Mouse (Mus musculus) liver, postnatal 0 days (tissue): ENCODE data around the gene Car10.

Source experiments
- CTCF ChIP-seq: sonication (generic); IDR thresholded peaks from 2 replicates; pipeline ENCODE4 v1.5.1; 2016; ENCODE audit warnings: antibody characterized with exemption, low read depth
- EP300 ChIP-seq: IDR thresholded peaks from 2 replicates; pipeline ENCODE4 v1.6.1; 2016; ENCODE audit warnings: antibody characterized with exemption, low read depth, mild to moderate bottlenecking

DNA sequence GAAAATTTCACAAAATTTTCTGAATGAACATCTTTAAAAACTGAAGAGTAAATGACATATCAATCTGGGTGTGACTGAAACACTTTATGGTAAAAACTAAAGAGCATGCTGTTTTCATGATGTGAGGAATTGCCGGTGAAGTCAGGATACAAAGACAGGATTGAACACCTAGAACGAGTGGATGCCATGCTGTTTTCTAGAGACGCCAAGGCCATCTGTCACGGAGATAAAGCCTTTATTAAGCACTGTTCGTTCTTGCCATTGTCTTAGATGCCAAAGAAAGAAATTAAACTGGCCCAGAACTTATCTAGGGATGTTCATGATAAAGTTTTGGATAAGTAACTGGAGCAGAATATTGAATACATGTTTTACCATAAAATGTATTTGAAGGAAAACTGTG, 153.9 kb downstream of the Car10 start:
- TF ChIP-seq CTCF (no peak), EP300 (no peak)
